Mouse (Mus musculus) kidney, postnatal 36 days (tissue): ENCODE measurements at regions not wholly inside any gene's neighbourhood (a gene's known extent, or its start where the extent isn't known, plus 50 kb on each side); places are given as distances from the start of the nearest gene placed in this dataset.

ENCODE experiments used
- DNase-seq, 2 experiments: peaks; one replicate each; pipeline ENCODE4 v3.0.0; 2021 to 2022; ENCODE audit warnings: mixed read lengths in 2 of 2

GRCm38 (mm10) chr16:93458011-93458585, 145.8 kb downstream of the Setd4 start:
- DNase-seq, result no peak

GRCm38 (mm10) chr16:93456706-93457425, 147.0 kb downstream of the Setd4 start:
- no peak for DNase-seq

- peak; percentile 74 to 92 for DNase-seq
Measured at GRCm38 (mm10) chr16:93454080-93454997, 149.5 kb downstream of the Setd4 start.

GRCm38 (mm10) chr16:93453056-93453455, 150.8 kb downstream of the Setd4 start:
- DNase-seq, result no peak

- no peak for DNase-seq
Measured at GRCm38 (mm10) chr16:93450896-93451295, 153.0 kb downstream of the Setd4 start.

- no peak for DNase-seq
Measured at GRCm38 (mm10) chr16:93449925-93450324, 153.9 kb downstream of the Setd4 start.

GRCm38 (mm10) chr16:93448124-93448523, 155.7 kb downstream of the Setd4 start:
- no peak for DNase-seq

GRCm38 (mm10) chr16:93446970-93447369, 156.9 kb downstream of the Setd4 start:
- no peak for DNase-seq

GRCm38 (mm10) chr16:93446206-93446605, 157.7 kb downstream of the Setd4 start:
- no peak for DNase-seq

GRCm38 (mm10) chr16:93442837-93443236, 161.0 kb downstream of the Setd4 start:
- DNase-seq, result peak in 1 of 2 experiments; percentile 18

- no peak for DNase-seq
Measured at GRCm38 (mm10) chr16:93437608-93438425, 166.0 kb downstream of the Setd4 start.

GRCm38 (mm10) chr16:93436732-93437131, 167.1 kb downstream of the Setd4 start:
- DNase-seq, result no peak

GRCm38 (mm10) chr16:93431316-93431715, 172.5 kb downstream of the Setd4 start:
- no peak for DNase-seq

- no peak for DNase-seq
Measured at GRCm38 (mm10) chr16:93429324-93429781, 174.5 kb downstream of the Setd4 start.

- no peak for DNase-seq
Measured at GRCm38 (mm10) chr16:93427264-93427663, 176.6 kb downstream of the Setd4 start.

- no peak for DNase-seq
Measured at GRCm38 (mm10) chr16:93425731-93426130, 178.1 kb downstream of the Setd4 start.

GRCm38 (mm10) chr16:93423174-93423573, 180.7 kb downstream of the Setd4 start:
- DNase-seq, result no peak

GRCm38 (mm10) chr16:93422221-93422620, 181.6 kb downstream of the Setd4 start:
- no peak for DNase-seq

- DNase-seq, result no peak
Measured at GRCm38 (mm10) chr16:93418246-93418645, 185.6 kb downstream of the Setd4 start.

GRCm38 (mm10) chr16:93417831-93418230, 186.0 kb downstream of the Setd4 start:
- DNase-seq, result no peak

- no peak for DNase-seq
Measured at GRCm38 (mm10) chr16:93392024-93392675, 211.7 kb downstream of the Setd4 start.

- no peak for DNase-seq
Measured at GRCm38 (mm10) chr16:93387578-93388116, 216.2 kb downstream of the Setd4 start.
